8 mouse cellular contexts compared by ENCODE assay signal in genomic region chr13:43332591-43332990, GRCm38 (mm10). TPM values are rescaled to one million over a fixed set of nuclear protein-coding genes. Genes with fewer than 3 reads are reported as not detected.
DNase-seq lines count a peak whose midpoint lies in the region; ATAC-seq and TF ChIP-seq lines count a peak whose summit lies in the region.
"Had no signal": no experiment of that assay in that cellular context is flagged by ENCODE, and none has a peak within 500 bp of the region (broad histone marks: within the 10 kb centered on the region; RNA-seq: fewer than 3 reads in every experiment).

No protein-coding gene starts in this region.

- H3K9me3 ChIP-seq in MEL (replicated peaks; ENCODE audit: insufficient read depth, low read length): no peaks in the 10 kb centered on the region
- no peaks in the 10 kb centered on the region for H3K9me3 ChIP-seq in midbrain, embryonic 11.5 days (ENCODE audit: control insufficient read depth, low read length)
- H3K9me3 ChIP-seq: stomach, embryonic 15.5 days had no signal

- peaks cover 0 to 2% of the 10 kb centered on the region in 2 experiments; a peak in 1 of 4 replicates for H3K36me3 ChIP-seq in MEL (ENCODE audit: control insufficient read depth in 1 of 2, insufficient read depth in 2 of 2, low read length in 2 of 2)
- no peaks in the 10 kb centered on the region for H3K36me3 ChIP-seq in midbrain, embryonic 11.5 days (ENCODE audit: control insufficient read depth, insufficient read depth, low read length)
- H3K36me3 ChIP-seq: stomach, embryonic 15.5 days had no signal

- H3K27me3 ChIP-seq in MEL (ENCODE audit: control insufficient read depth in 1 of 2, insufficient read depth in 2 of 2, low read length in 2 of 2): peaks cover 0 to 5% of the 10 kb centered on the region in 2 experiments; a peak in 2 of 4 replicates
- H3K27me3 ChIP-seq in midbrain, embryonic 11.5 days (ENCODE audit: control insufficient read depth, insufficient read depth, low read length): no peaks in the 10 kb centered on the region
- H3K27me3 ChIP-seq: stomach, embryonic 15.5 days had no signal

- no peak for ATAC-seq in megakaryocyte-erythroid progenitor cell, adult 5-6 weeks (replicated peaks; ENCODE audit: low FRiP score, low TSS enrichment, poor library complexity, severe bottlenecking)
- no peak for ATAC-seq in midbrain, embryonic 11.5 days (ENCODE audit: low FRiP score)

- no peak for TF ChIP-seq POLR2A in MEL (IDR thresholded peaks at IDR 0.05; ENCODE audit: control insufficient read depth in 1 of 2, insufficient read depth in 1 of 2, low read depth in 1 of 2, low read length in 2 of 2, poor library complexity in 1 of 2)

- H3K9ac ChIP-seq in MEL (ENCODE audit: control insufficient read depth, low read depth, low read length, poor library complexity, severe bottlenecking): peak overlapping the region; percentile 42; the same call in 1 of the 2 replicates
- H3K9ac ChIP-seq in midbrain, embryonic 11.5 days (ENCODE audit: low read length): no peak overlapping the region
- H3K9ac ChIP-seq: stomach, embryonic 15.5 days had no signal

- no peak overlapping the region for H3K27ac ChIP-seq in left cerebral cortex, adult 2 months
- no peak overlapping the region for H3K27ac ChIP-seq in MEL (ENCODE audit: control insufficient read depth, low read depth, low read length)
- H3K27ac ChIP-seq in midbrain, embryonic 11.5 days (ENCODE audit: low read depth, low read length): no peak overlapping the region
- H3K27ac ChIP-seq: stomach, embryonic 15.5 days had no signal

- peak; percentile 38 for TF ChIP-seq CTCF in left cerebral cortex, adult 2 months (IDR thresholded peaks at IDR 0.05)
- peak; percentile 50 to 61 (median 60) for TF ChIP-seq CTCF in MEL (IDR thresholded peaks at IDR 0.05 in 2 of 3, conservative IDR thresholded peaks at IDR 0.05 in 1 of 3; ENCODE audit: control insufficient read depth in 1 of 3, insufficient read depth in 1 of 3, low read depth in 2 of 3, low read length in 3 of 3, poor library complexity in 1 of 3, severe bottlenecking in 1 of 3)

- no peak for TF ChIP-seq EP300 in MEL (IDR thresholded peaks at IDR 0.05; ENCODE audit: low read depth in 1 of 2, low read length in 2 of 2)

- intact Hi-C loops in left cerebral cortex, adult 2 months (cut with DNase I): no loop called here

- no peak overlapping the region for H3K4me3 ChIP-seq in left cerebral cortex, adult 2 months
- peak overlapping the region; percentile 28 to 35; a peak in 2 of 4 replicates for H3K4me3 ChIP-seq in MEL (ENCODE audit: control insufficient read depth in 1 of 2, insufficient read depth in 1 of 2, low read depth in 2 of 2, low read length in 2 of 2)
- H3K4me3 ChIP-seq in midbrain, embryonic 11.5 days (ENCODE audit: low read depth, low read length): no peak overlapping the region
- H3K4me3 ChIP-seq: stomach, embryonic 15.5 days had no signal

- 50% methylated on average over 7 of the region's 7 CpGs for WGBS in midbrain, embryonic 11.5 days

- H3K79me2 ChIP-seq in MEL (ENCODE audit: control insufficient read depth, insufficient read depth, low read length, poor library complexity): no peaks in the 10 kb centered on the region

- no peak for DNase-seq in left cerebral cortex, adult 2 months (ENCODE audit: extremely low spot score in 1 of 2, low spot score in 2 of 2)
- no peak for DNase-seq in left cerebral cortex, adult 11 months (ENCODE audit: low spot score)
- peak; percentile 71 for DNase-seq in MEL (ENCODE audit: low read depth, low spot score)
- DNase-seq in adrenal gland, postnatal 36 days: peak; percentile 39 to 44
- peak; percentile 21 to 34 for DNase-seq in kidney, postnatal 4 days
- DNase-seq in midbrain, embryonic 11.5 days (ENCODE audit: low spot score, missing footprints): no peak

- no peak overlapping the region for H3K4me2 ChIP-seq in midbrain, embryonic 11.5 days
- H3K4me2 ChIP-seq: stomach, embryonic 15.5 days had no signal

- TF ChIP-seq RAD21 in MEL (IDR thresholded peaks at IDR 0.05; ENCODE audit: low read depth, low read length): peak; percentile 39

- H3K4me1 ChIP-seq in MEL (ENCODE audit: control insufficient read depth in 1 of 2, insufficient read depth in 2 of 2, low read length in 2 of 2): peaks cover 0 to 6% of the 10 kb centered on the region in 2 experiments; a peak in 1 of 4 replicates
- H3K4me1 ChIP-seq in midbrain, embryonic 11.5 days (ENCODE audit: control insufficient read depth, insufficient read depth, low read length): no peaks in the 10 kb centered on the region

TF ChIP-seq in MEL, 35 proteins besides CTCF, POLR2A, EP300 and RAD21:
- peak; percentile 40 for TF ChIP-seq SMC3 (IDR thresholded peaks at IDR 0.05; ENCODE audit: low read depth, low read length)
- TF ChIP-seq SIN3A (IDR thresholded peaks at IDR 0.05; ENCODE audit: low read length): no peak
- no peak for TF ChIP-seq CHD1 (IDR thresholded peaks at IDR 0.05; ENCODE audit: low read depth, low read length)
- TF ChIP-seq KAT2A (conservative IDR thresholded peaks at IDR 0.05; ENCODE audit: low read depth, low read length): no peak
- no peak for TF ChIP-seq NRF1 (IDR thresholded peaks at IDR 0.05; ENCODE audit: insufficient read depth, low read depth, low read length, poor library complexity, severe bottlenecking)
- TF ChIP-seq ZC3H11A (IDR thresholded peaks at IDR 0.05; ENCODE audit: low read depth, low read length): peak; percentile 22; the same call in 1 of the 2 replicates
- TF ChIP-seq GATA1 (IDR thresholded peaks at IDR 0.05; ENCODE audit: low read depth, low read length): no peak

RNA-seq across cellular contexts. Expression of gene Gfod1, which starts 28.6 kb away (rescaled TPM):
- 100 to 1,000 TPM; 118 to 134 TPM for total RNA-seq in left cerebral cortex, adult 2 months (2021)
- 0.27 and 0.62 TPM in 2 replicates for total RNA-seq in MEL (2012; rRNA removed)
- polyA plus RNA-seq in MEL (2012; ENCODE audit: insufficient read depth in 1 of 2, insufficient read length in 2 of 2, low read depth in 1 of 2, low replicate concordance in 2 of 2, missing spikeins in 1 of 2): under 1 TPM in 1 of 2 experiments, not detected in 1; 0.93 TPM
- 10 to 100 TPM; 10.6 to 14.0 TPM for total RNA-seq in adrenal gland, postnatal 36 days (2021)
- 1.2 and 1.6 TPM in 2 replicates for total RNA-seq in megakaryocyte-erythroid progenitor cell, adult 5-6 weeks (2014; fragmentation: Nextera tagmentation)
- total RNA-seq in megakaryocyte-erythroid progenitor cell, adult 5-6 weeks (2017): 0.42 and 2.9 TPM in 2 replicates
- polyA plus RNA-seq in midbrain, embryonic 11.5 days (2014; fragmentation: Nextera tagmentation; extraction: Ambion mirVana): 0.53 and 0.77 TPM in 2 replicates

RNA-seq across cellular contexts. Expression of gene Sirt5, which starts 32.7 kb away (rescaled TPM):
- 10 to 100 TPM; 14.5 to 20.1 TPM for total RNA-seq in left cerebral cortex, adult 2 months (2021)
- 7.6 and 8.2 TPM in 2 replicates for total RNA-seq in MEL (2012; rRNA removed)
- polyA plus RNA-seq in MEL (2012; ENCODE audit: insufficient read depth in 1 of 2, insufficient read length in 2 of 2, low read depth in 1 of 2, low replicate concordance in 2 of 2, missing spikeins in 1 of 2): 10 to 100 TPM in 1 of 2 experiments, not detected in 1; 10.6 TPM
- 10 to 100 TPM; 21.6 to 28.2 TPM for total RNA-seq in adrenal gland, postnatal 36 days (2021)
- total RNA-seq in megakaryocyte-erythroid progenitor cell, adult 5-6 weeks (2014; fragmentation: Nextera tagmentation): 4.3 and 12.8 TPM in 2 replicates
- total RNA-seq in megakaryocyte-erythroid progenitor cell, adult 5-6 weeks (2017): 5.8 and 6.2 TPM in 2 replicates
- 25.5 and 26.6 TPM in 2 replicates for polyA plus RNA-seq in midbrain, embryonic 11.5 days (2014; fragmentation: Nextera tagmentation; extraction: Ambion mirVana)

Comparison
In these comparisons a context has a peak if more than half of its experiments do, and no peak if none do; other contexts are left out.
1. DNase-seq: peak in MEL (single experiment), adrenal gland, postnatal 36 days (2 of 2) and kidney, postnatal 4 days (2 of 2); none in left cerebral cortex, adult 2 months (0 of 2), left cerebral cortex, adult 11 months (single experiment) and midbrain, embryonic 11.5 days (single experiment).
2. H3K4me3 ChIP-seq: peak in MEL (2 of 2); none in left cerebral cortex, adult 2 months (single experiment) and midbrain, embryonic 11.5 days (single experiment).
3. RNA of gene Gfod1, which starts 28.6 kb away (total RNA-seq): 118 to 134 TPM in left cerebral cortex, adult 2 months; 10.6 to 14.0 TPM in adrenal gland, postnatal 36 days, 0.42 to 2.9 TPM in megakaryocyte-erythroid progenitor cell, adult 5-6 weeks and 0.27 to 0.62 TPM in MEL; every median in the first group is over 4 times any median in the second.